In genomic region chr14:4650324-4650723, GRCm38 (mm10) we compare ENCODE assay signal across 16 mouse cellular contexts. TPM values are rescaled to one million over a fixed set of nuclear protein-coding genes. Genes with fewer than 3 reads are reported as not detected.
DNase-seq lines count a peak whose midpoint lies in the region; ATAC-seq and TF ChIP-seq lines count a peak whose summit lies in the region.
"Not testable (repeated sequence)": the region's sequence is repeated elsewhere in the genome, so short reads cannot be mapped to it uniquely, and the experiment has no call there.
"Had no signal": no experiment of that assay in that cellular context is flagged by ENCODE, and none has a peak within 500 bp of the region (broad histone marks: within the 10 kb centered on the region; RNA-seq: fewer than 3 reads in every experiment).

No protein-coding gene starts in this region.

- not testable (repeated sequence) for ATAC-seq in hindbrain, embryonic 15.5 days (ENCODE audit: low FRiP score, low read depth); midbrain, postnatal 0 days (ENCODE audit: low FRiP score)

- not testable (repeated sequence) for H3K9me3 ChIP-seq in hindbrain, embryonic 15.5 days; midbrain, postnatal 0 days (ENCODE audit: low read length)

- H3K27me3 ChIP-seq in hindbrain, embryonic 15.5 days; midbrain, postnatal 0 days (ENCODE audit: insufficient read depth, low read length): not testable (repeated sequence)

- H3K27ac ChIP-seq in gastrocnemius, adult 2 months; hindbrain, embryonic 15.5 days (replicated peaks); layer of hippocampus, adult 2 months; midbrain, postnatal 0 days (ENCODE audit: low read depth, low read length): not testable (repeated sequence)

- peak overlapping the region; percentile 70 for H3K4me2 ChIP-seq in hindbrain, embryonic 15.5 days
- H3K4me2 ChIP-seq in midbrain, postnatal 0 days (ENCODE audit: low read depth, low read length, poor library complexity, severe bottlenecking), result not testable (repeated sequence)

- H3K4me3 ChIP-seq in gastrocnemius, adult 2 months; hindbrain, embryonic 15.5 days; layer of hippocampus, adult 2 months; midbrain, postnatal 0 days (ENCODE audit: low read depth, low read length): not testable (repeated sequence)

- DNase-seq in cerebellum, postnatal 14 days, result peak; percentile 53 to 68
- DNase-seq in gastrocnemius, adult 2 months; midbrain, postnatal 0 days (ENCODE audit: low spot score): not testable (repeated sequence)
- peak in 1 of 2 experiments; percentile 42 for DNase-seq in layer of hippocampus, adult 2 months (ENCODE audit: low spot score in 2 of 2)
- DNase-seq in left cerebral cortex, postnatal 36 days (ENCODE audit: low spot score in 2 of 2), result peak; percentile 5 to 11
- peak; percentile 3 for DNase-seq in testis, postnatal 14 days (ENCODE audit: low spot score)

- intact Hi-C loops in gastrocnemius, adult 2 months (cut with DNase I); left cerebral cortex, postnatal 36 days (cut with DNase I): not testable (repeated sequence)

- 0% methylated on average over 6 of the region's 9 CpGs for WGBS in hindbrain, embryonic 15.5 days
- WGBS in midbrain, postnatal 0 days, result 0% methylated on average over 2 of the region's 9 CpGs

- not testable (repeated sequence) for H3K9ac ChIP-seq in hindbrain, embryonic 15.5 days; midbrain, postnatal 0 days (replicated peaks; ENCODE audit: low read length, poor library complexity, severe bottlenecking)

- not testable (repeated sequence) for H3K4me1 ChIP-seq in hindbrain, embryonic 15.5 days (replicated peaks); midbrain, postnatal 0 days (ENCODE audit: insufficient read depth, low read length)

- TF ChIP-seq CTCF in gastrocnemius, adult 2 months (IDR thresholded peaks at IDR 0.05), result peak; percentile 10; the same call in 1 of the 2 replicates
- TF ChIP-seq CTCF in layer of hippocampus, adult 2 months (conservative IDR thresholded peaks at IDR 0.05), result peak; percentile 50
- TF ChIP-seq CTCF in midbrain, postnatal 0 days (IDR thresholded peaks at IDR 0.05), result peak; percentile 66

- H3K36me3 ChIP-seq in hindbrain, embryonic 15.5 days; midbrain, postnatal 0 days (ENCODE audit: insufficient read depth, low read length): not testable (repeated sequence)

RNA-seq across cellular contexts. Expression of gene Gm3239, which starts 13.7 kb away (rescaled TPM):
- not detected for total RNA-seq in gastrocnemius, adult 2 months (2021)
- polyA plus RNA-seq in hindbrain, embryonic 15.5 days (2015; fragmentation: Nextera tagmentation; extraction: Ambion mirVana), result 1.0 and 1.9 TPM in 2 replicates
- total RNA-seq in layer of hippocampus, adult 2 months (2021), result under 1 TPM in 1 of 2 experiments, not detected in 1; 0.37 TPM
- under 1 TPM in 1 of 2 experiments, not detected in 1; 0.57 TPM for total RNA-seq in left cerebral cortex, postnatal 36 days (2021)
- 0.38 and 0.66 TPM in 2 replicates for total RNA-seq in midbrain, postnatal 0 days (2014; rRNA removed)
- 1.4 and 1.9 TPM in 2 replicates for polyA plus RNA-seq in midbrain, postnatal 0 days (2015; fragmentation: Nextera tagmentation; extraction: Ambion mirVana)
- total RNA-seq: adrenal gland, adult 8-10 months; CH12.LX; gastrocnemius, postnatal 25 days; heart, postnatal 25 days; megakaryocyte-erythroid progenitor cell, adult 5-6 weeks had no signal
- polyA plus RNA-seq: forebrain, embryonic 11.5 days; intestine, embryonic 16.5 days; liver, embryonic 16.5 days had no signal

RNA-seq across cellular contexts. Expression of gene Gm8159, which starts 18.2 kb away (rescaled TPM):
- total RNA-seq in gastrocnemius, adult 2 months (2021), result not detected
- not detected in 2 replicates for polyA plus RNA-seq in hindbrain, embryonic 15.5 days (2015; fragmentation: Nextera tagmentation; extraction: Ambion mirVana)
- under 1 TPM; 0.37 to 0.87 TPM for total RNA-seq in layer of hippocampus, adult 2 months (2021)
- under 1 TPM; 0.30 to 0.75 TPM for total RNA-seq in left cerebral cortex, postnatal 36 days (2021)
- total RNA-seq in midbrain, postnatal 0 days (2014; rRNA removed), result 0.76 TPM in 1 of 2 replicates, not detected in the other
- polyA plus RNA-seq in midbrain, postnatal 0 days (2015; fragmentation: Nextera tagmentation; extraction: Ambion mirVana), result not detected in 2 replicates
- total RNA-seq: adrenal gland, adult 8-10 months; CH12.LX; gastrocnemius, postnatal 25 days; heart, postnatal 25 days; megakaryocyte-erythroid progenitor cell, adult 5-6 weeks had no signal
- polyA plus RNA-seq: embryonic facial prominence, embryonic 11.5 days; forebrain, embryonic 11.5 days; intestine, embryonic 16.5 days; liver, embryonic 16.5 days had no signal

RNA-seq across cellular contexts. Expression of gene Gm7876, which starts 58.7 kb away (rescaled TPM):
- total RNA-seq in gastrocnemius, adult 2 months (2021), result not detected
- not detected in 2 replicates for polyA plus RNA-seq in hindbrain, embryonic 15.5 days (2015; fragmentation: Nextera tagmentation; extraction: Ambion mirVana)
- total RNA-seq in layer of hippocampus, adult 2 months (2021), result not detected
- total RNA-seq in left cerebral cortex, postnatal 36 days (2021), result not detected
- not detected in 2 replicates for total RNA-seq in midbrain, postnatal 0 days (2014; rRNA removed)
- not detected in 2 replicates for polyA plus RNA-seq in midbrain, postnatal 0 days (2015; fragmentation: Nextera tagmentation; extraction: Ambion mirVana)
- total RNA-seq: adrenal gland, adult 8-10 months; CH12.LX; gastrocnemius, postnatal 25 days; heart, postnatal 25 days; megakaryocyte-erythroid progenitor cell, adult 5-6 weeks had no signal
- polyA plus RNA-seq: embryonic facial prominence, embryonic 11.5 days; forebrain, embryonic 11.5 days; intestine, embryonic 16.5 days; liver, embryonic 16.5 days had no signal

Comparison
In these comparisons a context has a peak if more than half of its experiments do, and no peak if none do; other contexts are left out.
1. CTCF ChIP-seq: peak in every context shown above with its lines; median percentile 66 in midbrain, postnatal 0 days; 50 in layer of hippocampus, adult 2 months; 10 in gastrocnemius, adult 2 months.